Mouse (Mus musculus) frontal cortex, postnatal 10 days (tissue): ENCODE measurements around the gene Tmem160.

ENCODE experiments used
- DNase-seq, 2 experiments: peaks; one replicate each; pipeline ENCODE4 v3.0.0; 2022; ENCODE audit warnings: low spot score in 2 of 2, mixed read lengths in 1 of 2

Gene Tmem160

GRCm38 (mm10) chr7:16452587-16453073 lies at the start of gene Tmem160:
TSS of gene Tmem160 (plus strand) at chr7:16452779.
- DNase-seq, result peak; percentile 87 to 92

GRCm38 (mm10) chr7:16402968-16403948 lies 49.3 kb upstream of the Tmem160 start:
- no peak for DNase-seq

GRCm38 (mm10) chr7:16404315-16405072 lies 48.1 kb upstream of the Tmem160 start:
- no peak for DNase-seq

- DNase-seq, result no peak
These were observed 47.5 kb upstream of the Tmem160 start for GRCm38 (mm10) chr7:16405073-16405455.

- peak; percentile 27 to 37 for DNase-seq
These were observed 46.8 kb upstream of the Tmem160 start for GRCm38 (mm10) chr7:16405516-16406351.

GRCm38 (mm10) chr7:16406978-16407377 lies 45.6 kb upstream of the Tmem160 start:
- no peak for DNase-seq

- DNase-seq, result no peak
These were observed 41.5 kb upstream of the Tmem160 start for GRCm38 (mm10) chr7:16411100-16411499.

GRCm38 (mm10) chr7:16412220-16412896 lies 40.2 kb upstream of the Tmem160 start:
- DNase-seq, result no peak

GRCm38 (mm10) chr7:16412930-16413329 lies 39.6 kb upstream of the Tmem160 start:
- no peak for DNase-seq

GRCm38 (mm10) chr7:16415426-16415825 lies 37.2 kb upstream of the Tmem160 start:
- no peak for DNase-seq

- no peak for DNase-seq
These were observed 35.3 kb upstream of the Tmem160 start for GRCm38 (mm10) chr7:16417141-16417771.

GRCm38 (mm10) chr7:16418713-16419112 lies 33.9 kb upstream of the Tmem160 start:
- DNase-seq, result no peak

GRCm38 (mm10) chr7:16420493-16421118 lies 32.0 kb upstream of the Tmem160 start:
- DNase-seq, result no peak

- no peak for DNase-seq
These were observed 30.2 kb upstream of the Tmem160 start for GRCm38 (mm10) chr7:16422222-16422856.

GRCm38 (mm10) chr7:16423731-16424130 lies 28.8 kb upstream of the Tmem160 start:
- no peak for DNase-seq

GRCm38 (mm10) chr7:16425721-16426120 lies 26.9 kb upstream of the Tmem160 start:
- no peak for DNase-seq

GRCm38 (mm10) chr7:16426129-16426729 lies 26.4 kb upstream of the Tmem160 start:
- peak in 1 of 2 experiments; percentile 68 for DNase-seq

GRCm38 (mm10) chr7:16433352-16433971 lies 19.1 kb upstream of the Tmem160 start:
- no peak for DNase-seq

- no peak for DNase-seq
These were observed 17.5 kb upstream of the Tmem160 start for GRCm38 (mm10) chr7:16435088-16435487.
